Mouse (Mus musculus) CD4-positive, CD25-positive, alpha-beta regulatory T cell, adult 4 months (primary cell): Measurements from ENCODE around the gene Tln1. TPM values are rescaled to one million over a fixed set of nuclear protein-coding genes. Genes with fewer than 3 reads are reported as not detected.
A peak's percentile ranks its signal among the peaks of the same experiment; 100 is the strongest.

ENCODE experiments used
- ATAC-seq: one replicate; pipeline ENCODE4 v1.8.0; 2017
- polyA plus RNA-seq, 2 experiments: library from polyadenylated mRNA; unstranded; fragments of 100-300 nt; shearing (Covaris generic); gene quantifications; one replicate each; pipeline ENCODE4 v1.2.1; 2017

Tln1 gene
- polyA plus RNA-seq, 2 experiments from 2014 or later: 83.5 to 103 TPM

DNA sequence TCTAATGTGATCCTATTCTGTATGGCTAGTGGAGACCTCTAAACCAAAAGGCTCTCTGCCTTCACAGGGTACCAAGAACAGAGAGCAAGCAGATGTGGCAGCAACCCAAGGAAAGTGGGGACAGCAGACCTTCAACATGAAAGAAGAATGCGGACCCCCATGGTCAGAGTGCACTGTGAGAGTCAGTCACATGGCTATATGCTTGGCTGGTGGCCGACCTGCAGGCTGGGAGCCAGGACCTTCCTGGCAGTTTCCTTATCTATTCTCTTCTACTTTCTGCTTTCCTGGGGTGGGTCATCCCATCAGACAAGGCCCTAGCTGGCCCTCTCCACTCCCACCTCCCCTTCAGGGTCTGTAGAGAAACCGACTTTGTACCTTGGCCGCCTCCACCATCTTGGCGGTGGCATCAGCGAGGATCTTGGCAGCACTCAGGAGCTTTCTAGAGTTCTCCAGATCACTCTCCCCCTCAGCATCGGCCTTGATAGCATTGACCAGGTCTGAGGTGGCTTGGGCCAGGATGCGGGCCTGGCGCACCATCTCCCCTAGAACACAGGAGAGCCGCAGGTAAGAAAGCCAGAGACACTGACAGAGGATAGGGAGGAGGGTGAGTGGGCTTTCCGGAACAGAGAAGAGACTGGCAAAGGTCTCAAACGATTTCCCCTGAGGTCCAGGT lies 16.0 kb downstream of the Tln1 start:
- no peak for ATAC-seq

GRCm38 (mm10) chr4:43542044-43542443 lies 20.4 kb downstream of the Tln1 start:
- no peak for ATAC-seq

DNA sequence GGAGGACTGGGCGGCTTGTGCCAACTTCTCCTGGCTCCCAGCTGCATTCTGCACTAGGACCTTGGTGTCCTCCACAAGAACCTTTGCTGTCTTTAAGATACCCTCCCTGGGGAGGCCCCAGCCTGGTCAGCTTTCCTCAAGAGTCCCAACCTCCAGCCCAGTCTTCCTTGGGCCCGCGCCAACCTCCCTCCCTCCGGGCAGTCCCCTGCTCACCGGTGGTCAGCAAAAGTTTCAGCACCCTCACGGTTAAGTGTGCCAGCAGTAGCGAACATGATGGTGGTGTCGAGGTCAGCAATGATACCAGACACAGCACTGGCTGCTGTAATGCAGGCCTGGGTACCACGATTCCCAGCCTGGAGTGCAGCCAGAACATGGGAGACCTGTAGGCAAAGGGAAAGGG lies 26.5 kb downstream of the Tln1 start:
- ATAC-seq: no peak

- no peak for ATAC-seq
These were observed 26.9 kb downstream of the Tln1 start for GRCm38 (mm10) chr4:43535628-43536027.

DNA sequence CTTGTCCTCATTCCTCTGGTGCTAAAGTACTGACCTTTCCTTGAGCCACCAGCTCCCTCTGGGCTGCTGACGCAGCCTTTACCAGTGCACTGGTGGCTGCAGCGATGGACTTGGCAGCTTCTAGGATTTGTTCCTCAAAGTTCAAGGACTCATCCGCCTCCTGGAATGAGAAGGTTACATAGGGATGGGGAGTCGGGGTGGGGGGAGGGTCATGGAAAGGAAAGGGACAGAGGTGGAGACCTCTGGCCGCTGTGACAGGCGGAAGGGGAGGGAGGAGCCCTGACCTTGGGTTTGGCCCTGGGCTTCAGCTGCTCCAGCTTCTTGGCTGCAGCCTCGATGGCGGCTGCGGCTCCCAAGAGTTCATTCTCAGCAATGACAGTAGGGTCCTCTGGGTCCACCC lies 29.2 kb downstream of the Tln1 start:
- no peak for ATAC-seq

- ATAC-seq: peak; percentile 76
These were observed 31.9 kb downstream of the Tln1 start for GRCm38 (mm10) chr4:43530581-43530980.

- ATAC-seq: no peak
These were observed 32.4 kb downstream of the Tln1 start for GRCm38 (mm10) chr4:43530081-43530501.

DNA sequence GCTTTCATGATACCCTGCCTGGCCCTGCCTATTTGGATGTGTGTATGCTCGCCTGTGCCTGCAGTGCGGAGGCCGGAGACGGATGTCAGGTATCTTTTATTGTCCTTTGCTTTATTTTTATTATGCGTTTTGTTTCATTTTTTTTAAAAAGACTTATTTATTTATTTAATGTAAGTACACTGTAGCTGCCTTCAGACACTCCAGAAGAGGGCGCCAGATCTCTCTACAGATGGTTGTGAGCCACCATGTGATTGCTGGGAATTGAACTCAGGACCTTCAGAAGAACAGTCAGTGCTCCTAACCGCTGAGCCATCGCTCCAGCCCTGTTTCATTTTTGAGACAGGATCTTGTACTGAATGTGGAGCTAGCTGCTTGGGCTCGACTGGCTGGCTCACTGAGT lies 34.0 kb downstream of the Tln1 start:
- ATAC-seq: no peak

DNA sequence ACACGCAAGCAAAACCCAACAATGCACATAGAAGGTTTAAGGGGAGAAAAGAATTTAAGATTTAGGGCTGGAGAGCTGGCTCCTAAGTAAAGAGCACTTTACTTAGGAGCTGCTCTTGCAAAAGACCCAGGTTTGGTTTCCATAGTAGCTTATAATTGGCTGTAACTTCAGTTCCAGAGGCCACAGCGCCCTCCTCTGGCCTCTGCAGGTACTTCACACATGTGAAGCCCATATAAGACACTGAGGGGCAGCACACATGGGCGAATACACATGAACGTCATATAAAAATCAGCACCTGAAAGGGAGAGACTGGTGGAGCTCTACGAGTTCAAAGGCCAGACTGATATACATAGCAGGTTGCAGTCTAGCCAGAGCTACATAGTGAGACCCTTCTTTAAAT lies 34.6 kb downstream of the Tln1 start:
- ATAC-seq: no peak

GRCm38 (mm10) chr4:43519956-43520355 lies 42.5 kb downstream of the Tln1 start:
- peak; percentile 91 for ATAC-seq

DNA sequence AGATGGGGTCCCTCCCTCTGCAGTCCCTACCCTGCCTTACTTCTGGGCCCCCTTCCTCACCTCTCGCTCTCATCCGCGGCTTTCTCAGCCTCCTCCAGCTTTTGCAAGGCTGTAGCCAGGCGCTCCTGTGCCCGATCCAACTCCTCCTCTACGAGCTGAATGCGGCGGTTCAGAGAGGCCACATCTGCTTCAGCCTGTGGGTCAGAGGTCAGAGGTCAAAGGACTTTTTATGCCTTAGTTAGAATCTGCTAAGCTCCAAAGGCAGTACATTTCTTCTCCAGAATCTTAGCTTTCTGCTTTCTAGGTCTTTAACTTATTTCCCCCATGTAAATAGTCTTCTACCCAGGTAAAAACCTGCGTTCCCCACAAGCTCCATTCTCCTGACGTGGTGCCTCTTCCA lies 42.9 kb downstream of the Tln1 start:
- ATAC-seq: no peak

DNA sequence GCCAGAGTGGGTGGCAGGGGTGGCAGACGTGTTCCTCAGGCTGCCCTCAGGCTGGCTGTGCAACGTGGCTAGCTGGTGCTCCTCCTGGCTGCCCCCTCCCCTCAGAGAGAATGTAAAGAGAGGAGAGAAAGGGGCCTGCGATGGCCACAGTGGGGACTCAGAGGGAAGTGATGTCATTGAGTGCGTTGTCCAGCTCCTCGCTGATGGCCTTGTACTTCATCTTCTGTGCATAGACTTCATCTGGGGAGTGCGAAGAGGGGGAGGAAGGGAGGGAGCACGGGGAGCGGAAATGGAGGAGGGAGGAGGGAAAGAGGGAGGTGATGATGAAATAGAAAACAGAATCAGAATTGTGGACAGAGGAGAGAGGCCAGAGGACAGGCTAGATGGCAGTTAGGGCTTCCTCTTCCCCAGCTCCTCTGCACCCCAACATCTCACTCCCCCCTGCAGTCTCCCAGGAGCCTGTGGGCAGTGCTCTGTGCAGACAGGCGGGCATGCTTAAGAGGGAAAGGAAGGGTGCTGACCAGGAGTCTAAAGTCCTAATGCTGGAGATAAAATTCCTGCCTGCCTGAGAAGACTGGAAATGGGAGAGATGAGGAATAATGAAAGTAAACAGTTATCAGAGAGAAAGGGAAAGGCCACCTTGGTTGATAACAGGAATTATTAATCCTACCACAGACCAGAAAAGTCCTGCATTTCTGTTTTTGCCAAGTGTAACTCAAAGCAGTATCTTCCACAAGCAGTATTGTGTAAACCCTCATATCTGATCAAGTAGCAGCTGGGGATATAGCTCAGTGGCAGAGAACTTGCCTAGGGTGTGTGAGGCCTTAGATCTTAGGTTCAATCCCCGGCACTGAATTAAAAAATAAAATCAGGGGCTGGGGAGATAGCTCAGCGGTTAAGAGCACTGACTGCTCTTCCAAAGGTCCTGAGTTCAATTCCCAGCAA lies 46.5 kb downstream of the Tln1 start:
- no peak for ATAC-seq

- ATAC-seq: no peak
These were observed 48.7 kb downstream of the Tln1 start for GRCm38 (mm10) chr4:43513791-43514190.

DNA sequence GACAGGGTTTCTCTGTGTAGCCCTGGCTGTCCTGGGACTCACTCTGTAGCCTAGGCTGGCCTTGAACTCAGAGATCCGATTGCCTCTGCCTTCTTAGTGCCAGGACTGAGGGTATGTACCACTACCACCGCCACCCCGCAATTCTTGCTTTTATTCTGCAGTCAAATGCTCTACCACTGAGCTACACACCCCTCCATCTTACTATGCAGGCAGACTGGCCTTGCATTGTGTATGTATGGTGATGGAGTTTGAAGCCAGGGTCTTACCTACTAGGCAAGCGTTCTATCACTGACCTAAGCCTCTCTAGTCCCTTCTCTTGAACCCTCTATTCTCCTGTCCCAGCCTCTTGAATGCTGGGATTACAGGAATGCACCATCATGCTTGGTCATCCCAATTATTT lies 49.2 kb downstream of the Tln1 start:
- no peak for ATAC-seq

DNA sequence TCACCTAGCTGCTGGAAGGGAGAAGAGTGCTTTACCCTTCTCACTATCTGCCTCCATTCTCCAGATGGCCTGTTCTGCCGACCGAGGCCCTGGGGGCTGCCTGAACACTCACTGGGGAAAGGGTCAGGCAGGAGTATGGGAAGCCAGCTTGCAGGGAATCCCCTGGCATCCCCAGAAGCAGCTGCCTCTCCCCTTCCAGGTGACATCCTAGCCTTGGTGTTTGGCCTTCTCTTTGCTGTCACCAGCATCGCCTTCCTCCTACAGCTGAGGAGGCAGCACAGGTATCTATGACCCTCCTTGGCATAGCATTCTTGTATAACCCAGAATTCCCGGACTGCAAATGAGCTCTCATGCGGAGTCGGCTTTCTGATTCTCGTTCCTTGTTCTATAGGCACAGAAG lies 49.8 kb downstream of the Tln1 start:
- no peak for ATAC-seq

DNA sequence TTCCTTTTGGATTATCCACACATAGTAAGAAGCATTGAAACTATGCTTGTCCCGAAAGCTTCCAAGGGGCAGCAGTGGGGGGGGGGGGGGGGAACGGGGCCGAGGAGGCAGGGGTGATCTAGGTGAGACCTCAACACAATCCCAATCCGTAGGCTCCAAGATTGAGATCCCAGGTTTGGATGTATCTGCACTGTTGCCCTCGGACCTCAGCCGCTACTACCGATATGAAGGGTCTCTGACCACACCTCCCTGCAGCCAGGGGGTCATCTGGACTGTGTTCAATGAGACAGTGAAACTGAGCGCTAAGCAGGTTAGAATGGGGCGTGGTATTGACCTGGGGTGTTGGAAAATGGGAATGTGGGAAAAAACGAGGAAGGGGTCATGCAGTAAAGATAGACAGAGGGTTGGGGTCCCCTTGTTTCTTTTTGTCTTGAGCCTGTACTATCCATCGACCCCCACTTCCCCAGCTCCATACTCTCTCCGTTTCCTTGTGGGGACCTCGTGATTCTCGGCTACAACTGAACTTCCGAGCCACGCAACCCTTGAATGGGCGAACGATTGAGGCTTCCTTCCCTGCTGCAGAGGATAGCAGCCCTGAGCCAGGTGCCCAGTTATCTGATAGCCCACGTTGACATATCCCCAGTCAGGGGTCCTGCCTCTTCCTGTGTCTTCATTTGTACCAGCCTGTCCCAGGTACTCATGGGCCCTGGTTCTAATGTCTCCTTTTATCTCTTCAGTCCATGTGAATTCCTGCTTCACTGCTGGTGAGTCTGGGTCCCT lies 50.6 kb downstream of the Tln1 start:
- no peak for ATAC-seq

DNA sequence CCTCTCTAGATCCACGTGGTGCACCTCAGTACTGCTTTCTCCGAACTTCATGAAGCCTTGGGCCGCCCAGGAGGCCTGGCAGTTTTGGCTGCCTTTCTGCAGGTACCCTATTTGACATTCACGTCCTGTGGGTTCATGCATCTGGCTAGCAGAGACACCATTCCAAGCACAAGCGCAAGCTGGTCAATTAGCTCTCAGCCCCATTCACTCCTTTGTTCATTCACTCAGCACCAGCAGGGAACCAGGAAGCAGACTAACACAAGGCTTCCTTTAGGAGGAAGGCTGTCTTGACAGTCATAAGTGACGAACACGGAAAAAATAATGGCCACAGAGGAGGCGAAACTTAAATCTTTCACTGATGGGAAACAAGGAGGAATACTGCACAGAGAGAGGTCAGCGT lies 53.4 kb downstream of the Tln1 start:
- ATAC-seq: no peak

DNA sequence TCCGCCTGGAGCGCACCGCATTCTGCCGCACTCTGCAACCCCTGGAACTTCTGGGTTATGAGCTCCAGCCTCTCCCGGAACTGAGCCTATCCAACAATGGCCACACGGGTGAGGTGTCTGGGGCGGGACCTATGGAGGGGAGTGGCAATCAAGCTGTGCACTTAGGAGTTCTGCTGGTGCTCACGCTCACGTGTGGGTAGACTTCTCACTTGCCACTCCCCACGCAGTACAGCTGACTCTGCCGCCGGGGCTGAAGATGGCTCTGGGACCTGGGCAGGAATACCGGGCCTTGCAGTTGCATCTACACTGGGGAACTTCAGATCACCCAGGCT lies 53.9 kb downstream of the Tln1 start:
- peak; percentile 99 for ATAC-seq

GRCm38 (mm10) chr4:43507938-43508665 lies 54.4 kb downstream of the Tln1 start:
- ATAC-seq: no peak

GRCm38 (mm10) chr4:43506536-43507185 lies 55.8 kb downstream of the Tln1 start, which contains the start of gene Car9:
Gene Car9 (plus strand): TSS chr4:43506966.
- ATAC-seq: no peak

- no peak for ATAC-seq
These were observed 56.4 kb downstream of the Tln1 start for GRCm38 (mm10) chr4:43506074-43506473.

- no peak for ATAC-seq
These were observed 58.2 kb downstream of the Tln1 start for GRCm38 (mm10) chr4:43504269-43504668.
